Mouse (Mus musculus): ENCODE results near the gene Ppfibp2.

DNA sequence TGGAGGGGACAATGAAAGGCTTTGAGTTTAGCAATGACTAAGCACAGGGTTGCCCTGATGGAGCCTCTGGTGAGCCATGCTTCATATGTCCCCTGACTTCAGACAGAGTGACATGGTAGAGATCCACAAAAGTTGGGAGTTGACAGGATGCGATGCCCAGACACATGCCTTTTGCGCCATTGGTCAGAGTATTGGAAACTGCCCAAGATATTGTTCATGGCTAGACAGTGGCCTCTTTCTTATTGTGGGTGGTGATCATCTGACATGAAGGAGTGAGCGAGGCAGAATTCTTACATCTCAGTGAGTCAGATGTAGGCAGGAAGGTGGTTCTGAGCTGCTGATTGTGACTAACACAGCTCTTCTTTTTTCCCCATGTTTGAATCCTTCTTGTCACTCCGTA, 127.5 kb downstream of the Ppfibp2 start:
- TF ChIP-seq ZNF384 (IDR thresholded peaks at IDR 0.05; ENCODE audit: low read depth, low read length) (no peak), MAFK (IDR thresholded peaks at IDR 0.05; ENCODE audit: insufficient read depth, low read depth, low read length) (no peak), CHD2 (IDR thresholded peaks at IDR 0.05; ENCODE audit: low read depth, low read length) (no peak), ZC3H11A (IDR thresholded peaks at IDR 0.05; ENCODE audit: borderline replicate concordance, low read depth, low read length) (no peak), HCFC1 (IDR thresholded peaks at IDR 0.05; ENCODE audit: borderline replicate concordance, insufficient read depth, low read length) (no peak)

All from ES-E14 (cell line).